Mouse (Mus musculus) lung, postnatal 0 days (tissue): ENCODE data around the gene Snx10. TPM values are rescaled to one million over a fixed set of nuclear protein-coding genes. Genes with fewer than 3 reads are reported as not detected.

ENCODE experiments used
- ATAC-seq: fragments of 200-750 bp; cut with Nextera tagmentation; 2 replicates; pipeline ENCODE4 v1.8.0; 2017; ENCODE audit warnings: moderate library complexity
- DNase-seq: peaks from one replicate; pipeline ENCODE4 v3.0.0-alpha.2; 2016; ENCODE audit warnings: low spot score
- H3K27ac ChIP-seq: fragments of 300-500 bp; sonication (generic); 2 replicates; pipeline ENCODE4 v1.5.1; 2014; ENCODE audit warnings: antibody characterized with exemption, mild to moderate bottlenecking, low read length, mixed read lengths
- H3K27me3 ChIP-seq: fragments of 300-500 bp; sonication (generic); replicated peaks from 2 replicates; pipeline ENCODE4 v1.6.1; 2014; ENCODE audit warnings: low read length, mixed read lengths; ENCODE audit not compliant: insufficient read depth
- H3K36me3 ChIP-seq: fragments of 300-500 bp; sonication (generic); 2 replicates; pipeline ENCODE4 v1.6.1; 2014; ENCODE audit warnings: low read length, mixed read lengths; ENCODE audit not compliant: insufficient read depth
- H3K4me1 ChIP-seq: fragments of 300-500 bp; sonication (generic); 2 replicates; pipeline ENCODE4 v1.6.1; 2014; ENCODE audit warnings: antibody characterized with exemption, low read depth, low read length, mixed read lengths; ENCODE audit not compliant: insufficient read depth
- H3K4me2 ChIP-seq: fragments of 300-500 bp; sonication (generic); replicated peaks from 2 replicates; pipeline ENCODE4 v1.6.1; 2014; ENCODE audit warnings: low read depth, mild to moderate bottlenecking, low read length, moderate library complexity, mixed read lengths
- H3K4me3 ChIP-seq: fragments of 300-500 bp; sonication (generic); 2 replicates; pipeline ENCODE4 v1.5.1; 2014; ENCODE audit warnings: low read depth, low read length
- H3K9ac ChIP-seq: fragments of 300-500 bp; sonication (generic); replicated peaks from 2 replicates; pipeline ENCODE4 v1.6.1; 2014; ENCODE audit warnings: low read depth, mild to moderate bottlenecking
- H3K9me3 ChIP-seq: fragments of 300-500 bp; sonication (generic); 2 replicates; pipeline ENCODE4 v1.6.1; 2016; ENCODE audit warnings: low read length, mixed read lengths
- CTCF ChIP-seq: IDR thresholded peaks from 2 replicates; pipeline ENCODE4 v1.5.1; 2016; ENCODE audit warnings: antibody characterized with exemption, mild to moderate bottlenecking
- EP300 ChIP-seq: IDR thresholded peaks from 2 replicates; pipeline ENCODE4 v1.6.1; 2016; ENCODE audit warnings: antibody characterized with exemption, mild to moderate bottlenecking, control low read depth
- WGBS: fragments of 180-500 bp; shearing (Covaris S2); extraction: QIAGEN DNeasy Blood & Tissue Kit; methylation state at CpG from one replicate; pipeline ENCODE4 v1.1.7; 2014; 5-methylcytosine and 5-hydroxymethylcytosine counted together
- polyA plus RNA-seq: library from polyadenylated mRNA; unstranded; fragments of >200 nt; fragmentation: Nextera tagmentation; extraction: Ambion mirVana; gene quantifications from 2 replicates; pipeline ENCODE4 v1.2.1, GENCODE M21; 2015

Gene Snx10
- polyA plus RNA-seq, 1 experiment from 2014 or later, result 11.8 TPM

DNA sequence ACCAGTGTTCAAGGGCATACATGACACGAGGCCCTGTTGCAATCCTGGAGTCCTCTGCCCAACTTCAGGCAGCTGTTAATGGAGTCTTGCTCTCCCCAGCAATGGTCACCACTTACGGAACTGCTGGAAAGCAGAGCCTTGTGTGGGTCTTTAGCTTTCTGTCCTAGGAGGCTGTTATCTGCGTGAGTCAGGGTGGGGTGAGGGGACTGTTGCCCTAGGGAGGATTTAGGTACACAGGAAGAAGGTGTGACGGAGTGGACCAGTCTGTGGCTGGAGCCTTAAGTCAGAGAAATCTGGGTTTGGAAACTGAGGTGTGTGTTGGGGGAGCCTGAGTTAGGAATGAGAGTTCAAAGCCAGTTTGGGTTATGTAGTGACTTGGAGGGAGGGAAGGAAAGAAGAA lies 49.4 kb downstream of the Snx10 start:
- Histone ChIP-seq H3K4me3 (no peak overlapping the region), H3K4me2 (no peak overlapping the region), H3K4me1 (no peaks in the 10 kb centered on the region), H3K9me3 (no peaks in the 10 kb centered on the region), H3K36me3 (no peaks in the 10 kb centered on the region), H3K9ac (no peak overlapping the region), H3K27ac (no peak overlapping the region), H3K27me3 (no peaks in the 10 kb centered on the region)
- ATAC-seq, result no peak
- TF ChIP-seq EP300 (no peak), CTCF (no peak)
- no peak for DNase-seq
- 73% methylated on average over 4 of the region's 4 CpGs for WGBS

DNA sequence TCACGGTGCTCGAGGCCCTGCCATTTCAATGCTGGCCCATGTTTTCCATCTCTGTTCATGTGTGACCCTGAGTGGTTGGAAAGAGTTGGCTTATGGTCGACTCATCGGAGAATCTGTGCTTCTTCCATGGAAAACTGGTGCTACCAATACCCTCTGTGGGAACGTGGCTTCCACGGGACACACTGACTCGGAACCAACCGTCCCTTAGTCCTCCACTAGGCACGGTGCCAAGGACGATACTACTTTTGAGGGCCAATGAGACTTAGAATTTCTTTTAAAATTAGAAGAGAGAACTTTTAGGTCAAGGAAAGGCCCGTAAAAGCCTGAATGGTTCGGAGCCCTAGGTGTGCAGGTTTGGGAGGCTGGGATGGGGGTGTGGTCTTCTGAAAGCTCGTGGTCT lies 50.4 kb downstream of the Snx10 start:
- WGBS, result 84% methylated on average over 13 of the region's 13 CpGs
- Histone ChIP-seq H3K4me1 (no peaks in the 10 kb centered on the region), H3K4me2 (no peak overlapping the region), H3K36me3 (no peaks in the 10 kb centered on the region), H3K27ac (no peak overlapping the region), H3K9me3 (no peaks in the 10 kb centered on the region), H3K27me3 (no peaks in the 10 kb centered on the region), H3K9ac (no peak overlapping the region), H3K4me3 (no peak overlapping the region)
- DNase-seq (no peak), ATAC-seq (no peak)
- no peak for TF ChIP-seq CTCF
- TF ChIP-seq EP300, result no peak

DNA sequence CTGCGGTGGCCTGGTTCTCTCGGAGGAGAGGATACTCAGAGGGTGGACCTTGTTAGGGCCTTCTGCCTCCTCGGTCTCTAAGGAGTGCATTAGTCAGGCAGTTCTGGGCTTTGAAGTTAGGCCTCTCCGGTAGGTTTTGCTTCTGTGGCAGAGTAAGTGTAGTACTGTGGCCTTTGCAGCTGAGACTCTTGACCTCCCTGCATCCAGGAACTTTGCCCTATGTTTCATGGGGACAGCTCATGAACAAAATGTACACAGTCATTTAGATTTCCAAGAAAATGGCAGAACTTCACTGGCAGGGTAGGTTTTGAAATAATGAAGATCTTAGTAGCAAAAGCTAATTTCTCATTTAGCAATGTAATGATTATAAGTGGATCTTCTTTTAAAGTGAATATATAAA lies 54.7 kb downstream of the Snx10 start:
- Histone ChIP-seq H3K36me3 (no peaks in the 10 kb centered on the region), H3K4me3 (no peak overlapping the region), H3K4me2 (no peak overlapping the region), H3K9ac (no peak overlapping the region), H3K9me3 (no peaks in the 10 kb centered on the region), H3K4me1 (no peaks in the 10 kb centered on the region), H3K27me3 (no peaks in the 10 kb centered on the region), H3K27ac (no peak overlapping the region)
- TF ChIP-seq EP300 (no peak), CTCF (no peak)
- ATAC-seq, result no peak
- no peak for DNase-seq
- 74% methylated on average over 4 of the region's 4 CpGs for WGBS

DNA sequence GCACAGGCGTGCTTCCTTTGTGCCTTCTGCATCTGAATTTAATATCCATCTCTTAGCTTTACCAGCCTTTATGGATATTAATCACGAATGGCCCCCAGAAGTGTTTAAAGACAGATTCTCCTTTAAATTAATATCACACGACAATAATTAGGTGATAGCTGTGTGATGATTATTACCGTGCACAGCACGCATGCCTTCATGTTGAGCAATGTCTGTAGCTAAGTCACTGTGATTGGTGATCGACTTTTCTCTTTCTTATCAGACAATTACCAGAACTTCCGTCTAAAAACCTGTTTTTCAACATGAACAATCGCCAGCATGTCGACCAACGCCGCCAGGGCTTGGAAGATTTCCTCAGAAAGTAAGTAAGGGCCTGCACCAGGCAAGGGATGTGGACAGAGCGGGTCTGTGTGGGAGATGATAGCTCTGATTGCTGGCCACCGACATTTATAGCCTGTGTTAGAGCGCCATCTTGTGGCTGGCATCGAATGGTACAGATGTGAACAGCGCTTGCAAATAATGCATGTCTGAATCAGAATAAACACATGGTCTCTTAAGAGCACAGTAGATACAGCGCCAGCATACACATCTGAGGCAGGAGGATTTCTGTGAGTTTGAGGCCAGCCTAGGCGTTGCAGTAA lies 56.5 kb downstream of the Snx10 start:
- peak; percentile 95 for ATAC-seq
- Histone ChIP-seq H3K4me3 (no peak overlapping the region), H3K27ac (no peak overlapping the region), H3K9ac (no peak overlapping the region), H3K4me2 (no peak overlapping the region), H3K36me3 (no peaks in the 10 kb centered on the region), H3K9me3 (no peaks in the 10 kb centered on the region), H3K27me3 (no peaks in the 10 kb centered on the region), H3K4me1 (no peaks in the 10 kb centered on the region)
- peak; percentile 93 for DNase-seq
- TF ChIP-seq CTCF (peak; percentile 95), EP300 (no peak)
- 17% methylated on average over 18 of the region's 18 CpGs for WGBS

DNA sequence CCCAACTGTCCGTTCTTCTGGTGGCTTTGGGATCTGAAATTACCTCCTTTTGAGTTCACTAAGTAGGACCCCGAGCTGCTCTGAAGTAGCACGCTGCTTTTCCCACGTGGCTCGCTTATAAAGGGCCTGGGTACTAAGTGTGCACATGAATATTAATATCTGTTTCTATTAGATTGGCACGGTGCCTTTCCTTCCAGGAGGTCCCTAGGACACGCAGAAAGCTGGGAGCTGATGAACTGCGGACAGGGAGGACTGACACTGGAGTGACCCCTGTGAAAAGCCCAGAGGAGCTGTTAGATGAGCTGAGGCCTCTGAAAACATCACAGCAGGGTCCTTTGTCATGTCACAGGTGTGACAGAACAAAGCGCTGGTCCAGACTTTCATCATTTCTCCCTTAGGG lies 57.7 kb downstream of the Snx10 start:
- WGBS, result 77% methylated on average over 9 of the region's 9 CpGs
- no peak for TF ChIP-seq EP300
- no peak for TF ChIP-seq CTCF
- H3K36me3 ChIP-seq, result no peaks in the 10 kb centered on the region

DNA sequence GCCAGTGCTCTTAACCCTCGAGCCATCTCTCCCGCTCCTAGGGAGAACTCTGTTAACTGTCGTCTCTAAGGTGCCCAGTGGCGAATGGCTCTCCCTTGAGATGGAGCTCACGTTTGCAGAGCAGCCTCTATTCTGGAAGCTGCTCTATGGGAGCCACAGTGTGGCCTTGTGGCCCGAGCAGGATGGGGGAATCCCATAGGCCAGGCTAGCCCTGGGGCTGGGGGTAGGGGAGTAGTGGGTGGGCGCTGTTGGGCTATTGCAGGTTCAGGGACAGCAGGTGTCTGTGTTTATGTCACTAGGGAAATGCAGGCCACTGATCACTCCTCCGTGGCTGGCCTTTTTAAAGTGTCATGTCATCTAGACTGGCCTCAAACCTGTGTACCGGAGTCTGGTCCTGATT lies 58.4 kb downstream of the Snx10 start:
- no peak overlapping the region for H3K4me3 ChIP-seq
- H3K9me3 ChIP-seq, result no peaks in the 10 kb centered on the region
- H3K4me1 ChIP-seq, result no peaks in the 10 kb centered on the region
- no peak overlapping the region for H3K9ac ChIP-seq
- H3K4me2 ChIP-seq, result no peak overlapping the region
- TF ChIP-seq EP300, result no peak
- no peak for TF ChIP-seq CTCF
- H3K27ac ChIP-seq, result no peak overlapping the region
- ATAC-seq (no peak), DNase-seq (no peak)
- 95% methylated on average over 9 of the region's 9 CpGs for WGBS
- H3K36me3 ChIP-seq, result no peaks in the 10 kb centered on the region
- no peaks in the 10 kb centered on the region for H3K27me3 ChIP-seq

More for the DNA sequence above, 57.7 kb downstream of the Snx10 start:
- no peaks in the 10 kb centered on the region for H3K27me3 ChIP-seq
- H3K4me1 ChIP-seq, result no peaks in the 10 kb centered on the region
- H3K4me3 ChIP-seq, result no peak overlapping the region
- no peak overlapping the region for H3K4me2 ChIP-seq
- no peak overlapping the region for H3K27ac ChIP-seq
- no peak for ATAC-seq
- no peak for DNase-seq
- no peaks in the 10 kb centered on the region for H3K9me3 ChIP-seq
- H3K9ac ChIP-seq, result no peak overlapping the region

DNA sequence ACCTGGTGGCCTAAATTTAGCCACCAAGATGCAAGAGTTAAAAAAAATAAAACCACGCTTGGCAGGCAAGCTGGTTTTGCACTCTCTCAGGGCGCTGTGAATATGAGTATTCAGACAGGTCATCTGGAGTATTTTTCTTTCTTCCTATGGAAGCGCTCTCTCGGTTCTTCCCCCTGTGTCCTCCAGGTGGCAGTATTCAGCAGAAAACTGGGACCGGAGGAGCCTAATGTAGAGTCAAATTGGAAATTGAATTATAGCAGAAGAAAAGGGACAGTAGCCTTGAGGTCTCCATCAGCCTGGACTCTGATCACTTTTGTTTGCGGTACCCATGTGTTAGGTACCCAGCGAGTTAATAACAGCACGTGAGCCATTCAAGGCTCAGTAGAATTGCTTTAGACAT lies 62.3 kb downstream of the Snx10 start:
- peak; percentile 81 for DNase-seq
- WGBS, result 24% methylated on average over 8 of the region's 8 CpGs
- Histone ChIP-seq H3K4me2 (no peak overlapping the region), H3K36me3 (no peaks in the 10 kb centered on the region), H3K27ac (no peak overlapping the region), H3K27me3 (no peaks in the 10 kb centered on the region), H3K9me3 (no peaks in the 10 kb centered on the region), H3K4me3 (no peak overlapping the region), H3K9ac (no peak overlapping the region), H3K4me1 (no peaks in the 10 kb centered on the region)
- 0 out of 2 replicates have a peak, but pooled peaks have one; percentile 14 for ATAC-seq
- TF ChIP-seq EP300 (no peak), CTCF (peak; percentile 90)
